Mouse (Mus musculus) T-cell, adult 2 months (primary cell): Measurements from ENCODE around the gene Gng10.
A peak's percentile ranks its signal among the peaks of the same experiment; 100 is the strongest.

ENCODE experiments used
- DNase-seq: peaks from one replicate; pipeline ENCODE4 v3.0.0; 2022; ENCODE audit warnings: low spot score

The Gng10 gene

GRCm38 (mm10) chr4:59034918-59035785 is at the start of gene Gng10:
Gng10 (plus strand) TSS chr4:59035088.
- peak; percentile 61 for DNase-seq

DNA sequence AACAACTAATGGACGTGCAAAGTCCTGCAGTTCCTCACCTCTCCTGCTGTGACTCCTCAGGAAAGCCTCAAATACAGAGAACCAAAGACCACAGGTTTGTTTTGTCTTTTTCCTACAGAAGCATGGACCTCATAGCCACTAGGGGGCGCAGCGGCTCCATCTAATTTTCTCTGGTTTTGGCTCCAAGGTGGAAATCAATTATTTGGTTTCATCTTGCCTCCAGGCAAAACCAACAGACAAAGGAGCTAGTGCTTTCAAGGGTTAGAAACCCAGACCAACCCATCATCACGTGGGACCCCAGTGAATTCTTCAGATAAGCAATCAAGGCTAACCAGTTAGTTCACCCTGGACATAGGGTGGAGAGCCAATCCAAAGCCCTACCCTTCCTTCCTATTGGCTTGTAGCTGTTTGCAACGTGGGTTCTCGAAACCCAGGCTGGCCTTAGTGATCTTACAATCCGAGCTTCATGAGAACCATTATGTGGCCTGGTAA is 49.7 kb upstream of the Gng10 start:
- peak; percentile 85 for DNase-seq

DNA sequence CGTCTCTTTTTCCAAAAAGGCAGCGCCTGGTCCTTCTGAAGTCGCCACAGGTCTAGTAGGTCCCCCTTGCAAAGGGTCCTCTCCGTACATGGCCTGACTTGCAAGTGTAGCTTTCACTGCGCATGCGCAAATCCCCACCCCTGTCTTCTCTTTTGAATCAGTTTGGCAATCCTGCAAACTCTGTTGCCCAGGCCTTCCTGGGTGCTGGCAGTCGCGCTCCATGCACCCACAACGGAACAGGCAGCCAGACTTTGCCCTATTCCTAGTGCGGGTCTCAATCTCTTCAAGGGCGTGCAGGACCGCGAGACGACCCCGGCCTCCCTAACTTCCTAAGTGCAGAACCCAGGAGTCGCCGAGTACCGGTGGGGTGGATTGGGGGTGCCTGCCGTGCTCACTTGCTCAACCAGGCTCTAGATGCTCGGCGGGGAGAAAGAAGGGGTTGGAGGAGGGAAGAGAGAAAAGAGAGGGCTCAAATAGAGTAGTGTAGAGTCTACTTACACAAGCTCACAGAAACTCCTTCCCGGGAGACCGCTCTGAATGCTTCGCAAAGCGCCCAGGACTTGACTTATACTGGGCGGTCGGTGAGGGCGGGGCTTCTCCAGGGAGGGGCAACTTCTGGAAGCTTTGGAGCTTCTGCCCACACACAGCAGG is 48.2 kb upstream of the Gng10 start, which contains the start of gene Ptgr1:
TSS of gene Ptgr1 (minus strand) at position 580 of the 651 bp plus-strand sequence.
- peak; percentile 74 for DNase-seq

DNA sequence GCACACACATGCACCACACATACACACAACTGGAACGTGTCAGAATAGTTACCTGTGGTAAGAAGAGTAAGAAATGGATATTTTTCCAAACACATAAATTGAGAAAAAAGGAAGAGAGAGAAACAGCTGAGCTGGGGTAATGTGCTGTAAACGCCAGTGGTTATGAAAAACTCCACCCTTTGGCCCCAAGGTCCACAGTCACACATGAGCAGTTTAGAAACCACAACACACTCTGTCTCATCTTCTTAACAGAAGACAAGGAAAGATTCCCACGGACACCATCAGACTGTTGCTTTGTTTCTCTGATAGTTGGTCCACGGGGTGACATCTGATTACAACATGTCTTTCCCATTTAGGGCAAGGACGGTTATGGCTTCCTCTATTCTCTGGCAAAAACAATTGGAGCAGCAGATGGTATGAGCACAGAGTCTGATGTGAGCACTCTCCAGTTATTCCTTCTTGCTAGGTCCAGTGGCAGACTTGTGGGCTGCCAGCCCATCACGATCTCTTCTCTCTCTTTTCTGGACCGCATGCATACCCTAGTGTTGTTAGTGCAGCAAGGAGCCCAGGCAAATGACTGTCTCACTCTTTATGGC is 45.5 kb upstream of the Gng10 start:
- DNase-seq, result no peak

- no peak for DNase-seq
Observed at GRCm38 (mm10) chr4:58990609-58991434, 44.1 kb upstream of the Gng10 start.

DNA sequence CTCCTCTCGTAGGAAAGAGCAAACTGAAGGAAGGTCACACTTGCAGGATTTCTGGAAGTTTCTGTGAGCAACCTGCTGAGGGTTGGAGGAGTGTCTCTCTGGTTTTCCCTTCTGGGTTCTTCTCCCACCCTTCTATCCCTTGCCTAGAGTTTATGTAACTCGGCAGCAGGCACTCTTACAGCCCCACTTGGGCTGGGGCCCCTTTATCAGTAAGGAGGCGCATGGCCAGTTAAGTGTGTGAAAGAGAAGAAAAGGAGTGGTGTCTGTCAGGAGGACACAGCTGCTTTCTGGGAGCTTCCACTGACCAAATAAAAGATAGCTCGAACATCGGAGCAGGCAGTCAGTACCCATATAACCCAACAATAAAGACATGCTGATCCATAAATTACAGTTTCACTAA is 42.7 kb upstream of the Gng10 start:
- no peak for DNase-seq

- no peak for DNase-seq
Observed at GRCm38 (mm10) chr4:58994762-58995161, 40.1 kb upstream of the Gng10 start, which contains the start of gene Dnajc25. Dnajc25 (plus strand) TSS chr4:58995062.

DNA sequence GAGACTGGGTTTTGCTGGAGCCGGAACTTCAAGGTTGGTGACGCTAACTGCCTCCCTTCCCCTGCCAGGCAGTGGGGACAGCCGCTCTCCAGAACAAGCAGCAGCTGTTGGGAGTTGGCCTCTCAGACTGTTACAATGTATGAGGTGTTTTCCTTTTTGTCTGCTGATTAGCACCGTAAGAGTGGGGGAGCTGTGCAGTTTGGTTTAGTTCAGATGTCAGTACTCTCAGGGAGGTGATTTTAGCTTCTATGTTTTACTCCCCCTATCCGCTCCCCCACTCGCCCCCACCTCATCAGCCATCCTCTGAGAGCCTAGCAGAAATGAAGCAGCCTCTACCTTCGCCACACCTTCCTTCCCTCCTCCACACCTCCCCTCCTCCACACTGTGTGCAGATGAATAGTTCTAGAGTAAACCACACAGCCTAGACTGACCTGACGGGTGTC is 39.6 kb upstream of the Gng10 start:
- DNase-seq, result no peak

DNA sequence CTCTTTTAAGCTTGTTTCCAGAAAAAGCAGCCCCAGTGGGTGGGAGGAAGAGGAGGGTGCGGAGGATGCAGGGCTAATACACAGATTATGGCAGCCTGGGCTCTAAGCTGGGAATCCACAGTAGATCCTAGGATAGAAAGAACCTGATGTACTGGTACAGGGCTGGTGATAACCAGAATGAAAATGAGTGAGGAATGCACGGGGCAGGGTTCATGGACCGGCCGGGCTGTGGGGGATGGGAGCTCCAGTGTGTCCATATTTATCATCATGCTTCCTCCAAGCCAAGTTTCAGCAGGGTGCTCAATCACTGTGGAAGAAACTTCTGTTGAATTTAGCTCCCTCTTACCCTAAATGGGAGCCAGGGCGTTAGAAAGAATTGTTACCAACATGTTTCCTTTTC is 37.8 kb upstream of the Gng10 start:
- no peak for DNase-seq

DNA sequence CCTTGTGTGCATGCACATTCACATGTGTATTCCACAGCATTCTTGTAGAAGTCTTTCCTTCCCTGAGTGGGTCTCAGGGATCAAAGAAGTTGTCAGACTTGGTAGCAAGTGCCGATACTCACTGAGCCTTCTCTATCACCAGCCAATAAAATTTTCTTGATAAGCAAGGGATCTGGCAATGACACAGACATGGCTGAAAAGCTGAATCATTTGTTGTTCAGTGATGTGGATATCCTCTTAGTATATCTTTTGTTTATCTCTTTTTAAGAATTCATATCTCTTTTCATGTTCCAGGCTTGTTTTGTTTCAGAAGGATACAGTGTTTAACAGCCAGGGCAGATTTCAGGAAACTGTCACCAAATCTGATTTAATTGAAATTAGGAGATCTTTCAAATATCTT is 36.2 kb upstream of the Gng10 start:
- no peak for DNase-seq

GRCm38 (mm10) chr4:58999686-59000085 is 35.2 kb upstream of the Gng10 start:
- peak; percentile 64 for DNase-seq

DNA sequence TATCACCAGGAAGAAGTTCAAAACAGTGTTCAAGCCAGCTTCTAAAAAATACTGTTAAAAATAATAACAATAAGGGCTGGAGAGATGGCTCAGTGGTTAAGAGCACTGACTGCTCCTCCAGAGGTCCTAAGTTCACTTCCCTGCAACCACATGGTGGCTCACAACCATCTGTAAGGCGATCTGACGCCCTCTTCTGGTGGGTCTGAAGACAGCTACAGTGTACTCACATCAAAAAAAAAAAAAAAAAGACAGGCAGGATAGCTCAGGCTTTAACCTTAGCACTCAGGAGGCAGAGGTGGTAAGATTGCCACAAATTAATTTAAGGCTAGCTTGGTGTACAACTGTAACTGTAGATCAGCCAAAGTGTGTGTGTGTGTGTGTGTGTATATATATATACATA is 34.3 kb upstream of the Gng10 start:
- DNase-seq, result peak; percentile 72

DNA sequence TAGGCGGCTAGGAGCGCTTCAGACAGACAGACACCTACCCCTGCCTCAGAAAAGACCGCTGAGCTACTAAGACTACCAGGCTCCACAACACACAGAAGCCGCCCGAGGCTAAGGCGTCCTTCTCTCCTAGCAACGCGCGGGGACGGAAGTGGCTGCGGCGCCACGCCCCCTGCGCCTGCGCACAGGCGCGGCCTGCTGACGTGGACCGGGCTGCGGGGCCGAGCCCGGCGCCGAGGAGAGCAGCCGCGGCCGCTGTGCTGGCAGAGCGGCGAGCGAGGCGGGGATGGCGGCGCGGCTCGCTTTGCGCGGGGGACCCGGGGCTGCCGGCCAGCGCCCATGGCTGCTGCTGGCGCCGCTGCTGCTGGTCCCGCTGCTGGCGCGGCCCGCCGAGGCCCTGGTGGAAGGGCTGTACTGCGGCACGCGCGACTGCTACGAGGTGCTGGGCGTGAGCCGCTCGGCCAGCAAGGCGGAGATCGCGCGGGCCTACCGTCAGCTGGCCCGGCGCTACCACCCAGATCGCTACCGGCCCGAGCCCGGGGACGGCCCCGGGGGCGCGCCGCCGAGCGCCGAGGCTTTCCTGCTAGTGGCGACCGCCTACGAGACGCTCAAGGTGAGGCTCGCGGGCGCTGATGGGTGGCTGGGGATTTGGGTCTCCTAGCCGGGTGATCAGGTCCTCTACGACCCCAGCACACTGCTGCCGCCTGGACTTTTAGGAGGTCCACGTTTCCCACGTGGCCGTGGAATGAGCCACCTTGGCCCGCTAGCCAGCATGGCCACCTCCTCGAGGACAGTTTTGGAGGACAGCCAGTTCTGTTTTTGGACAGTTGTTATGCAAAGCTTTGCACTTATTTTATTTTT is 31.7 kb upstream of the Gng10 start, which contains the start of gene Gm20503:
TSS of gene Gm20503 (plus strand) at position 263 of the 858 bp plus-strand sequence.
- peak; percentile 93 for DNase-seq

GRCm38 (mm10) chr4:59003806-59004200 is 31.1 kb upstream of the Gng10 start:
- no peak for DNase-seq

DNA sequence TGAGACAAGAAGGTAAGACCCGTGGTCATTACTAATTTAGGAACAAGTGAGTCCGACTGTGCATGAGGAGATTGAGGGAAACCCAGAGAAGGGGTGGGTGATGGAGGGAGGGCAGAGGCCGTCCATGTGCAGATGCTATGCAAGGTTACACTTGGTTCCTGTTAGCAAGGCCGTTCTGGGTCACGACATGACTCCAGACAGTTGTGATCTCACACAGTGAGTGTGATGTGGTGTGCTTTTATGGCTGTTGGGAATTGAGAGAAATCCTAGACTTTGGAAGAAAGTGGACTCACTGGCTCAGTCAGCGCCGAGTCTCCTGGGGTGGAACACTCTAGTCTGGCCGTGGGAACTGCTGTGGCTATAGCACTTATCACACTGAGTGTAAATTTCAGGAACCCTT is 28.7 kb upstream of the Gng10 start:
- DNase-seq, result no peak

- no peak for DNase-seq
Observed at GRCm38 (mm10) chr4:59007016-59007415, 27.9 kb upstream of the Gng10 start.

DNA sequence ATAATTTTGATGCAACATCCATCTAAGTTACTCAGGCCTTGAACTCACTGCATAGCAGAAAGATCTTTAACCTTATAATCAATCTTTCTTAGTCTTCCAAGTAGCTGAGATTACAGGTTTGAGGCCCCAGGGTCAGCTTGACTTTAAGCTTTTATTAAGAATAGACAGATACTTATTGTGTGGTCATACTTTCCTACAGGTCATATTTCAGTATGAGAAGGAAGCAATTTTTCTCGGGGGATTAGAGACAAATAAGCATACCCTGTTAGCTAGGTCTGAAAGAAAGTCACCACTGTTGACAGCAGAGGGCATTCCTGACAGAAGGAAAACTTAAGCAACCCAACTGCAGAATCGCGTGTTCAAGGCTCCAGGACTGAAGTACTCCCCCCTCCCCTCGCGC is 26.9 kb upstream of the Gng10 start:
- DNase-seq, result no peak

GRCm38 (mm10) chr4:59009186-59009585 is 25.7 kb upstream of the Gng10 start:
- DNase-seq, result peak; percentile 61

DNA sequence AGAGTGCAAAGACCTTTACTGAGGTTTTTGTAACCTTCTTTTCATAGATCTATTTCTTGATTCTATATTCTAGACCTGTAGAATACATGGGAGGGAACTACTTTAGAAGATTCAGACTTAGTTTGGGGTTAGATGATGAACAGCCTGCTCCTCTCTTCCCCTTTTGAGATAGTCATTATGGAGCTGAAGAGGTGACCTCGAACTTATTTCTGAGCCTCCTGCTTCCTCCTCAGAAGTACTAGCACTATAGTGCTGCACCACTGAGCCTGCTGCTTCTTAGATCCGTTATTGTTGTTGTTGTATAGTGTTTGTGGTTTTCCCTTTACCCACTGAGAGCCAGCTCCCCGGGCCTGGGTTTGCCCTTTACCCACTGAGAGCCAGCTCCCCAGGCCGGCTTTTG is 25.2 kb upstream of the Gng10 start:
- DNase-seq, result peak; percentile 19

- no peak for DNase-seq
Observed at GRCm38 (mm10) chr4:59011446-59011845, 23.4 kb upstream of the Gng10 start.

DNA sequence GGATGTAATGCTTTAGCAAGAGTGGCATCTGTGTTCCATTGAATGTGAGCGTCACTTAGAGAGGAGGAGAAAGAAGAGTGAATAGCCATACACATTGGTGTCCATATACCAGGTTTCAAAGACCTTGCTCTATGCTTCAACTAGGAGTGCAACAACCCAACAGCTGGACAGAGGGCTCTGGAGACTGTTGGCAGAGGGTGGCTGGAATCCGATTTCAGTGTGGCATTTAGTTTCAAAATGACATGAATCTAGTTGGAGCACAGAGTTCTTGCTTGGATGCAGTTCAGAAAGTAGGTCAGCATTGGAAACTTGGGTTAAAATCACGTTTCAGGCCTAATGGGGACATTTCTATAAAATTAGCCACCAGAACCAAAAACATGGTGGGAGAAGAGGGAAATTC is 19.7 kb upstream of the Gng10 start:
- DNase-seq, result no peak
